Mouse (Mus musculus) bone marrow macrophage, adult 2 months (primary cell): ENCODE results near the gene Pou2f2. TPM values are rescaled to one million over a fixed set of nuclear protein-coding genes. Genes with fewer than 3 reads are reported as not detected.

Source experiments
- H3K27ac ChIP-seq: 2 replicates; pipeline ENCODE4 v1.5.1; 2012; ENCODE audit warnings: low read depth, low read length; ENCODE audit not compliant: insufficient read depth
- H3K4me1 ChIP-seq: 2 replicates; pipeline ENCODE4 v1.6.1; 2012; ENCODE audit warnings: low read length; ENCODE audit not compliant: control insufficient read depth, insufficient read depth
- H3K4me3 ChIP-seq: 2 replicates; pipeline ENCODE4 v1.5.1; 2012; ENCODE audit warnings: mild to moderate bottlenecking, low read length, moderate library complexity; ENCODE audit not compliant: insufficient read depth
- CTCF ChIP-seq: IDR thresholded peaks from 2 replicates; pipeline ENCODE4 v1.5.1; 2012; ENCODE audit warnings: low read depth, mild to moderate bottlenecking, low read length, moderate library complexity
- POLR2A ChIP-seq: IDR thresholded peaks from 2 replicates; pipeline ENCODE4 v1.6.1; 2012; ENCODE audit warnings: mild to moderate bottlenecking, low read depth, low read length, borderline replicate concordance
- polyA plus RNA-seq: library from polyadenylated mRNA; stranded (reverse); fragments of >200 nt; gene quantifications from 2 replicates; pipeline ENCODE4 v1.2.4, GENCODE M21; 2012; ENCODE audit not compliant: missing spikeins, insufficient read depth, insufficient read length

The Pou2f2 gene
- polyA plus RNA-seq, 1 experiment, result 121 TPM

- Histone ChIP-seq H3K4me3 (no peak overlapping the region), H3K27ac (no peak overlapping the region), H3K4me1 (no peaks in the 10 kb centered on the region)
- TF ChIP-seq POLR2A, result no peak
- no peak for TF ChIP-seq CTCF
These were observed 15.6 kb upstream of the Pou2f2 start for GRCm38 (mm10) chr7:25195148-25195547.

GRCm38 (mm10) chr7:25192110-25192509 is 12.6 kb upstream of the Pou2f2 start:
- Histone ChIP-seq H3K4me1 (no peaks in the 10 kb centered on the region), H3K4me3 (no peak overlapping the region), H3K27ac (no peak overlapping the region)
- TF ChIP-seq POLR2A, result no peak
- TF ChIP-seq CTCF, result no peak

- no peak overlapping the region for H3K27ac ChIP-seq
- TF ChIP-seq CTCF, result no peak
- no peak for TF ChIP-seq POLR2A
- H3K4me3 ChIP-seq, result no peak overlapping the region
- no peaks in the 10 kb centered on the region for H3K4me1 ChIP-seq
These were observed 11.3 kb upstream of the Pou2f2 start for GRCm38 (mm10) chr7:25190806-25191205.

- Histone ChIP-seq H3K27ac (no peak overlapping the region), H3K4me3 (no peak overlapping the region)
These were observed 8.4 kb upstream of the Pou2f2 start for GRCm38 (mm10) chr7:25187662-25188650.

GRCm38 (mm10) chr7:25184091-25184490 is 4.6 kb upstream of the Pou2f2 start:
- TF ChIP-seq CTCF (no peak), POLR2A (no peak)

More at GRCm38 (mm10) chr7:25187662-25188650, 8.4 kb upstream of the Pou2f2 start:
- no peaks in the 10 kb centered on the region for H3K4me1 ChIP-seq
- TF ChIP-seq CTCF (peak; percentile 77), POLR2A (no peak)

DNA sequence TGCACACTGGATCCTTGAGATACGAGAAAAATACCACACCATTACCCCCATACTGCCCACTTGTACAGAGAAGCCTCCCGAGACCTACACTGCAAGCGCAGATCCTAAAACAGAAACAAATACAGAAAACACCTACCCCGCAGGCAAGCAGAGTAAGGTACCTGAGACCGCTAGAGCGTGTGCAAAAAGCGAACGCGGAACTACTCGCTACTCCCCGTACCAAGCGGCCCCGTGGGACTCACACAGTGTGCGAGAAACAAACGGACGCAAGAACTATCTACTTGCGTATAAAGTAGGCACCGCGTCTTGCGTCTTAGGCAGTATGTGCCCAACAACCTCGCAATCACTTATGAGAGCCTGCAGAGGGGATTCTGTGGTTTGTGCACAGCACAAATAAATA is 2.3 kb upstream of the Pou2f2 start:
- H3K4me1 ChIP-seq, result no peaks in the 10 kb centered on the region; the same call in 1 of the 2 replicates

More at GRCm38 (mm10) chr7:25184091-25184490, 4.6 kb upstream of the Pou2f2 start:
- no peak overlapping the region for H3K27ac ChIP-seq
- no peaks in the 10 kb centered on the region; the same call in 1 of the 2 replicates for H3K4me1 ChIP-seq
- no peak overlapping the region for H3K4me3 ChIP-seq

DNA sequence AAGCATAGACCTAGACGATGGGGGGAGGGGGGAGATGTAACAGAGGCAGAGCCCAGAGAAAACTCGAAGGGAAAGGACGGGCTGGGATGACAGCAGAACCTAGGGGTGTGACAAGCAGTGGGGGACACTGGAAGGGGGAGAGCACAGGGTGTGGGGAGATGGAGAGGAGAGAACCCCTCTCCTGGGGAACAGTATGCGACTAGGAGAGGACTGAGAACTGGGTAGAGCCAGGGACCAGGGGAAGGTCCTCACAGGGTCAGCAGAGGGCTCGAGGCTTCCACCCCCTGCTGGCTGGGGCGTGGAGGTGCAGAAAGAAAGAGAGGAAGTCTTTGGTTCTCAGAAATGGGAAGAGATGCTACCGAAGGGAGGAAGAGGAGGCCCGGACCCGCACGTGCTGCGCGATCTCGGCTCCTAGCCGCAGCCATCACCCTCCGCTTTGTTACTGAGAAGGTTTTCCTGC is 1.8 kb upstream of the Pou2f2 start:
- H3K4me1 ChIP-seq, result no peaks in the 10 kb centered on the region; the same call in 1 of the 2 replicates
- H3K27ac ChIP-seq, result no peak overlapping the region
- peak; percentile 88 for TF ChIP-seq CTCF
- TF ChIP-seq POLR2A, result no peak
- H3K4me3 ChIP-seq, result peak overlapping the region; percentile 27

More for the DNA sequence above, 2.3 kb upstream of the Pou2f2 start:
- H3K27ac ChIP-seq, result no peak overlapping the region
- peak overlapping the region; percentile 27 for H3K4me3 ChIP-seq
- TF ChIP-seq POLR2A, result no peak

DNA sequence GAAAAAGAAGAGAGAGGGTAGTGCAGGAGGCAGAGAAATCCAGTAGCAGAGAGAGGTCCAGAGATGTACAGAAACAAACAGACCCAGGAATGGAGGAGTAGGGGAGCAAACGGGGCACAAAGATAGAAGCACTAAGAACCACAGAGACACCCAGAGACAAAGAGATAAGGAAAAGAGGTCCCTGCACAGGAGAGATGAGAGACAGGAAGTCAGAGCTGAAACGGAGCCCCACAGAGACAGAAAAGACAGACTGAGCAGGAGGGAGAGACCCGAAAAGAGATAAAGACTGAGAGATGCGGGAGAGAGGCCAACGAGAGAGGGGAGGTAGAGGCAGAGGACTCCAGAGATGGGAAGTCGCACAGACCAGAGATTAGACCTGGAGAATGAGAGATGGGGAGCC is 986 bp upstream of the Pou2f2 start:
- TF ChIP-seq POLR2A (no peak), CTCF (no peak)
- no peak overlapping the region for H3K4me3 ChIP-seq

DNA sequence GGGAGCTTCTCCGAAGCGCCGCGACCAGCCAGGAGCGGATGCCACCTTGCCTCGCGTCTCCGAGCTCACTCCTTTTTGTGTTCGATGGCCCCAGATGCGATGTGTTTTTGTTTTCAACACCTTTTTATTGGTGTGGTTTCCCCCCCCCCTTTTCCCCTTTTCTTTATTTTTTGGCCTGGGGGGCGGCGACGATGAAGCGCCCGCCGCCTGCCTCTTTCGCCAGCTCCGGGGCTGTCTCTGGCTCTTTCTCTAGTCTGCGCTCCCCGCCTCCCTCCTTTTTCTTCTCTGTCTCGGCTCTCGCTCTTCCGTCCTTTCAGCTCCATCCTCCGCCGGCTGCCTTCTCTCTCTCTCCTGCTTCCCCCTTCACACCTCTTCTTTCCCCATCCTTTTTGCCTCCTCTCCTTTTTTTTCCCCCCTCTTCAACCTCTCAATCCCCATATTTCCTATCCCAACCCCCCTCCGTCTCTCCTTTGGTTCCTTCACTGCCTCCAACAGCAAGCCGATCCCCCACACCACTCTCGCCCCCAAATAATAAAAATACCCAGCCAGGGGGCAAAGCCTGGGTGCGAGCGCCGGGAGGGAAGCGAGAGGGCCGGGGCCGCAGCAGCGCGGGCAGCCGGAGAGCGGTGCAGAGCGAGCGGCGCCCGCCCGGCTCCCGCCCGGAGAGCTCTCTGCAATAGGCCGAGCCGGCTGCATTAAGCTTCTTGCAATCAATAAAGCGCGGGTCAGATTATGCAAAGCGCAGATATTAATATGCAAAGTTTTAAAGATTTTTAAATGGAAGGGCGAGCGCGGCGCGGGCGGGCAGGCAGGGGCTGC is 530 bp downstream of the Pou2f2 start:
- H3K27ac ChIP-seq, result no peak overlapping the region
- H3K4me3 ChIP-seq, result peak overlapping the region; percentile 35

More for the DNA sequence above, 986 bp upstream of the Pou2f2 start:
- Histone ChIP-seq H3K4me1 (no peaks in the 10 kb centered on the region; the same call in 1 of the 2 replicates), H3K27ac (no peak overlapping the region)

More for the DNA sequence above, 530 bp downstream of the Pou2f2 start:
- TF ChIP-seq POLR2A, result no peak
- TF ChIP-seq CTCF, result no peak
- H3K4me1 ChIP-seq, result no peaks in the 10 kb centered on the region; the same call in 1 of the 2 replicates
